Mouse (Mus musculus) kidney, postnatal 25 days (tissue): ENCODE data around the gene Sstr1.

Experiments used
- DNase-seq, 2 experiments: peaks; one replicate each; pipeline ENCODE4 v3.0.0; 2021; ENCODE audit warnings: mixed read lengths in 2 of 2

Sstr1 gene

GRCm38 (mm10) chr12:58211163-58212071 is at the start of gene Sstr1:
Gene Sstr1, plus strand, starts transcription at chr12:58211772.
- DNase-seq, result peak; percentile 15 to 39

GRCm38 (mm10) chr12:58198810-58199209 is 12.8 kb upstream of the Sstr1 start:
- no peak for DNase-seq

GRCm38 (mm10) chr12:58201190-58201589 is 10.4 kb upstream of the Sstr1 start:
- no peak for DNase-seq

- DNase-seq, result no peak
These were observed 3.6 kb upstream of the Sstr1 start for GRCm38 (mm10) chr12:58207956-58208355.

GRCm38 (mm10) chr12:58212261-58212923 is 820 bp downstream of the Sstr1 start:
- DNase-seq, result peak in 1 of 2 experiments; percentile 37

GRCm38 (mm10) chr12:58212924-58213450 is 1.4 kb downstream of the Sstr1 start:
- peak in 1 of 2 experiments; percentile 31 for DNase-seq

GRCm38 (mm10) chr12:58213451-58214288 is 2.1 kb downstream of the Sstr1 start:
- peak; percentile 40 to 62 for DNase-seq

GRCm38 (mm10) chr12:58214289-58215136 is 2.9 kb downstream of the Sstr1 start:
- peak; percentile 28 to 43 for DNase-seq

GRCm38 (mm10) chr12:58216218-58216617 is 4.6 kb downstream of the Sstr1 start:
- no peak for DNase-seq

- DNase-seq, result no peak
These were observed 7.5 kb downstream of the Sstr1 start for GRCm38 (mm10) chr12:58219078-58219477.

- no peak for DNase-seq
These were observed 14.1 kb downstream of the Sstr1 start for GRCm38 (mm10) chr12:58225644-58226043.

GRCm38 (mm10) chr12:58232489-58232888 is 20.9 kb downstream of the Sstr1 start:
- DNase-seq, result no peak

GRCm38 (mm10) chr12:58251901-58252300 is 40.3 kb downstream of the Sstr1 start:
- DNase-seq, result no peak
